ENCODE assay signal across 18 mouse cellular contexts in genomic region chr13:56260344-56260780, GRCm38 (mm10). TPM values are rescaled to one million over a fixed set of nuclear protein-coding genes. Genes with fewer than 3 reads are reported as not detected.
DNase-seq lines count a peak whose midpoint lies in the region; ATAC-seq and TF ChIP-seq lines count a peak whose summit lies in the region.
"Had no signal": no experiment of that assay in that cellular context is flagged by ENCODE, and none has a peak within 500 bp of the region (broad histone marks: within the 10 kb centered on the region; RNA-seq: fewer than 3 reads in every experiment).

No protein-coding gene starts in this region.

- WGBS in midbrain, embryonic 11.5 days = 3% methylated on average over 17 of the region's 17 CpGs
- 2% methylated on average over 17 of the region's 17 CpGs for WGBS in midbrain, embryonic 16.5 days
- 2% methylated on average over 17 of the region's 17 CpGs for WGBS in forebrain, embryonic 11.5 days

- intact Hi-C loops in gastrocnemius, adult 2 months (cut with DNase I) = no loop called here

- peak overlapping the region; percentile 28 for H3K9ac ChIP-seq in midbrain, embryonic 11.5 days (ENCODE audit: low read length)
- no peak overlapping the region for H3K9ac ChIP-seq in midbrain, embryonic 16.5 days (ENCODE audit: low read depth, low read length)
- H3K9ac ChIP-seq in forebrain, embryonic 11.5 days (ENCODE audit: low read length) = no peak overlapping the region; the same call in 1 of the 2 replicates
- H3K9ac ChIP-seq: embryonic facial prominence, embryonic 15.5 days; liver, embryonic 12.5 days had no signal

- peak; percentile 91 for DNase-seq in midbrain, embryonic 11.5 days (ENCODE audit: low spot score, missing footprints)
- peak; percentile 68 for DNase-seq in forebrain, embryonic 11.5 days (ENCODE audit: low spot score)
- no peak for DNase-seq in gastrocnemius, adult 2 months
- no peak for DNase-seq in MN1 (ENCODE audit: low spot score)
- DNase-seq in natural killer cell, adult 2 months (ENCODE audit: low spot score in 2 of 2) = no peak
- DNase-seq in left cerebral cortex, adult 9 months (ENCODE audit: low spot score in 2 of 2) = no peak
- DNase-seq: adrenal gland, postnatal 36 days; cerebellum, adult 18-20 months had no signal

- no peaks in the 10 kb centered on the region for H3K9me3 ChIP-seq in midbrain, embryonic 11.5 days (ENCODE audit: control insufficient read depth, low read length)
- no peaks in the 10 kb centered on the region for H3K9me3 ChIP-seq in midbrain, embryonic 16.5 days (replicated peaks; ENCODE audit: control insufficient read depth, low read length, poor library complexity, severe bottlenecking)
- no peaks in the 10 kb centered on the region for H3K9me3 ChIP-seq in forebrain, embryonic 11.5 days (ENCODE audit: control insufficient read depth, low read length)
- H3K9me3 ChIP-seq: embryonic facial prominence, embryonic 15.5 days; liver, embryonic 12.5 days had no signal

- H3K36me3 ChIP-seq in midbrain, embryonic 11.5 days (ENCODE audit: control insufficient read depth, insufficient read depth, low read length) = no peaks in the 10 kb centered on the region
- no peaks in the 10 kb centered on the region for H3K36me3 ChIP-seq in midbrain, embryonic 16.5 days (ENCODE audit: control insufficient read depth, insufficient read depth, low read length)
- no peaks in the 10 kb centered on the region for H3K36me3 ChIP-seq in forebrain, embryonic 11.5 days (ENCODE audit: control insufficient read depth, insufficient read depth, low read length)
- H3K36me3 ChIP-seq: embryonic facial prominence, embryonic 15.5 days; liver, embryonic 12.5 days had no signal

- H3K27me3 ChIP-seq in midbrain, embryonic 11.5 days (ENCODE audit: control insufficient read depth, insufficient read depth, low read length) = peaks cover 79% of the 10 kb centered on the region
- peaks cover 39% of the 10 kb centered on the region for H3K27me3 ChIP-seq in midbrain, embryonic 16.5 days (ENCODE audit: control insufficient read depth, insufficient read depth, low read depth, low read length)
- peaks cover 68% of the 10 kb centered on the region for H3K27me3 ChIP-seq in forebrain, embryonic 11.5 days (ENCODE audit: control insufficient read depth, insufficient read depth, low read length)

- TF ChIP-seq CTCF in gastrocnemius, adult 2 months (IDR thresholded peaks at IDR 0.05) = no peak

- ATAC-seq in midbrain, embryonic 11.5 days (ENCODE audit: low FRiP score) = peak; percentile 56
- no peak for ATAC-seq in midbrain, embryonic 16.5 days
- peak; percentile 45 for ATAC-seq in forebrain, embryonic 11.5 days (replicated peaks; ENCODE audit: low FRiP score)
- ATAC-seq in megakaryocyte progenitor cell, adult 5-6 weeks (replicated peaks; ENCODE audit: poor library complexity) = peak; percentile 39; the same call in 1 of the 2 replicates
- ATAC-seq: liver, embryonic 12.5 days had no signal

- 0 out of 2 replicates have a peak overlapping the region, but pooled peaks have one; percentile 3 for H3K4me3 ChIP-seq in midbrain, embryonic 11.5 days (ENCODE audit: low read depth, low read length)
- H3K4me3 ChIP-seq in midbrain, embryonic 16.5 days (ENCODE audit: low read depth, low read length) = no peak overlapping the region
- no peak overlapping the region for H3K4me3 ChIP-seq in forebrain, embryonic 11.5 days (ENCODE audit: low read depth, low read length)
- H3K4me3 ChIP-seq in gastrocnemius, adult 2 months = no peak overlapping the region
- H3K4me3 ChIP-seq: embryonic facial prominence, embryonic 15.5 days; liver, embryonic 12.5 days; myocyte had no signal

- H3K4me1 ChIP-seq in midbrain, embryonic 11.5 days (ENCODE audit: control insufficient read depth, insufficient read depth, low read length) = peaks cover 39% of the 10 kb centered on the region
- H3K4me1 ChIP-seq in midbrain, embryonic 16.5 days (ENCODE audit: control insufficient read depth, insufficient read depth, low read length) = peaks cover 10% of the 10 kb centered on the region
- peaks cover 20% of the 10 kb centered on the region; the same call in 1 of the 2 replicates for H3K4me1 ChIP-seq in forebrain, embryonic 11.5 days (replicated peaks; ENCODE audit: control insufficient read depth, insufficient read depth, low read length)
- H3K4me1 ChIP-seq: liver, embryonic 12.5 days had no signal

- H3K27ac ChIP-seq in midbrain, embryonic 11.5 days (ENCODE audit: low read depth, low read length) = peak overlapping the region; percentile 64
- H3K27ac ChIP-seq in midbrain, embryonic 16.5 days (ENCODE audit: low read length) = no peak overlapping the region
- H3K27ac ChIP-seq in forebrain, embryonic 11.5 days (ENCODE audit: low read depth, low read length) = peak overlapping the region; percentile 68; the same call in 1 of the 2 replicates
- H3K27ac ChIP-seq in gastrocnemius, adult 2 months = no peak overlapping the region
- H3K27ac ChIP-seq: embryonic facial prominence, embryonic 15.5 days; liver, embryonic 12.5 days had no signal

- peak overlapping the region; percentile 24; the same call in 1 of the 2 replicates for H3K4me2 ChIP-seq in midbrain, embryonic 11.5 days
- no peak overlapping the region for H3K4me2 ChIP-seq in midbrain, embryonic 16.5 days (ENCODE audit: low read length)
- H3K4me2 ChIP-seq in forebrain, embryonic 11.5 days (ENCODE audit: low read depth, low read length, severe bottlenecking) = peak overlapping the region; percentile 33; the same call in 1 of the 2 replicates
- H3K4me2 ChIP-seq: embryonic facial prominence, embryonic 15.5 days; liver, embryonic 12.5 days had no signal

RNA-seq across cellular contexts. Expression of gene Neurog1, which starts 8.4 kb away (rescaled TPM):
- 35.6 and 42.1 TPM in 2 replicates for polyA plus RNA-seq in midbrain, embryonic 11.5 days (2014; fragmentation: Nextera tagmentation; extraction: Ambion mirVana)
- polyA plus RNA-seq in midbrain, embryonic 16.5 days (2015; fragmentation: Nextera tagmentation; extraction: Ambion mirVana) = 2.3 and 3.2 TPM in 2 replicates
- 27.6 and 33.2 TPM in 2 replicates for polyA plus RNA-seq in forebrain, embryonic 11.5 days (2014; fragmentation: Nextera tagmentation; extraction: Ambion mirVana)
- total RNA-seq in megakaryocyte progenitor cell, adult 5-6 weeks (2015) = not detected in 2 replicates
- total RNA-seq in megakaryocyte progenitor cell, adult 5-6 weeks (2017) = not detected in 2 replicates
- not detected for total RNA-seq in gastrocnemius, adult 2 months (2021)
- total RNA-seq: adrenal gland, postnatal 36 days; gastrocnemius, adult 8-10 months; left cerebral cortex, postnatal 10 days had no signal
- polyA plus RNA-seq: heart, embryonic 14.5 days; large intestine, adult 2 months; liver, embryonic 12.5 days; myocyte; stomach, embryonic 16.5 days had no signal

RNA-seq across cellular contexts. Expression of gene Cxcl14, which starts 36.0 kb away (rescaled TPM):
- polyA plus RNA-seq in midbrain, embryonic 11.5 days (2014; fragmentation: Nextera tagmentation; extraction: Ambion mirVana) = 9.2 and 9.3 TPM in 2 replicates
- polyA plus RNA-seq in midbrain, embryonic 16.5 days (2015; fragmentation: Nextera tagmentation; extraction: Ambion mirVana) = 12.3 and 21.0 TPM in 2 replicates
- polyA plus RNA-seq in forebrain, embryonic 11.5 days (2014; fragmentation: Nextera tagmentation; extraction: Ambion mirVana) = 8.6 and 10.9 TPM in 2 replicates
- not detected in 2 replicates for total RNA-seq in megakaryocyte progenitor cell, adult 5-6 weeks (2015)
- not detected in 2 replicates for total RNA-seq in megakaryocyte progenitor cell, adult 5-6 weeks (2017)
- total RNA-seq in gastrocnemius, adult 2 months (2021) = 10 to 100 TPM; 30.7 to 35.6 TPM
- polyA plus RNA-seq: myocyte had no signal

Comparison
In these comparisons a context has a peak if more than half of its experiments do, and no peak if none do; other contexts are left out.
1. H3K27ac ChIP-seq: peak in midbrain, embryonic 11.5 days (single experiment) and forebrain, embryonic 11.5 days (single experiment); none in midbrain, embryonic 16.5 days (single experiment) and gastrocnemius, adult 2 months (single experiment).
2. DNase-seq: peak in midbrain, embryonic 11.5 days (single experiment) and forebrain, embryonic 11.5 days (single experiment); none in gastrocnemius, adult 2 months (single experiment), MN1 (single experiment), natural killer cell, adult 2 months (0 of 2) and left cerebral cortex, adult 9 months (0 of 2).